Mouse (Mus musculus): ENCODE data around the gene Abhd10.

Abhd10 gene

GRCm38 (mm10) chr16:45724061-45724741 lies 18.6 kb downstream of the Abhd10 start, which contains the start of gene Tagln3:
Gene Tagln3, minus strand, starts transcription at chr16:45724608.
- DNase-seq, result no peak

- no peak for DNase-seq
Measured at GRCm38 (mm10) chr16:45723172-45723901, 19.4 kb downstream of the Abhd10 start.

DNA sequence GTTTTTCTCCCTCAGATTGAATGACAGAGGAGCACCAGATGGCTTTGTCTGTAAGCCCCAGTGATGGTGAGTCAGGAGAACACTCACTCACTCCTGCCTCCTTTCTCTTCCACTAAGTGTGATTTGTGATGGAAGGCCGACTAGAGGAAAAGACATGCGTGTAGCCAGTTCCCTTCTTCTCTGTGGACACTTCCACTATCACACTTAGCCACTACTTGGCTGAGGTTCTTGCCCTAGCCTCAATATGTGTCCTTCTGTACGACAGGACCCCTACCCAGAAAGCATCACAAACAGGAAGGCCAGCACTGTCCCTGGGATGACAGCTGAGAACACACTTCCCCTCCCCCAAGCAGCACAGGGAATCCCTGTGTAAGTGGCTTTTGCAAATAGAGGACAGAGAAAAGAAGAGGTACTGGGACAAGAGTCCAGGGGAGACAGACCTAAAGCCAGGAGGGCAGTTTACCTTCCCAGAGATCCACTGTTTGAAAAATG lies 20.2 kb downstream of the Abhd10 start:
- DNase-seq, result no peak

DNA sequence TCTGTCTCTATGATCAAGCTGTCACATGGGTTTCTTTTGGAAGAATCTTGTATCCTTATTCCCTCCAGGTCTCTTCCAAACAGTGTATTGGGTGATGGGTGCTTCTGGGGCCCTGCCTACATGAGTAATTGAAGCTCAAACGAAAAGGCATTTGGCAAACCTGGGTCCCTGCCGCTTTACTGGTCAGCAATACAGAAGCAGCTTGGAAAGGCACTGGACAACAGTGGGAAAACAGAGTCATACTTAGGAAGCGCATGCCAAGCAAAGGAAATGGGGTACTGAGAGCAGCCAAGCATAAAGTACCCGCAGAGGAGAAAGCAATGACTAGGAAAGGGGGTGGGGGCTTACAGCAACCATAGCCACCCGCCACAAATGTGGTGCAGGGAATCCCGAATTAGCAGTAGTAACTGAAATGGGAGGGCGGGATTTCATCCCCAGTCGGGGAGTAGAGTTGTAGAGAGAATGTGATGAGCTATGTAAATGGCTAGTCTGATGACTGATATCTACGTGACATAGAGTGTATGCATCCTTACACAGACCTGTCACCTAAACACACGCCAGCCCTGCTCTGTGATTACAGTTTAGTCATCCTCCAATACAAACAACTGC lies 22.6 kb downstream of the Abhd10 start:
- DNase-seq, result no peak

DNA sequence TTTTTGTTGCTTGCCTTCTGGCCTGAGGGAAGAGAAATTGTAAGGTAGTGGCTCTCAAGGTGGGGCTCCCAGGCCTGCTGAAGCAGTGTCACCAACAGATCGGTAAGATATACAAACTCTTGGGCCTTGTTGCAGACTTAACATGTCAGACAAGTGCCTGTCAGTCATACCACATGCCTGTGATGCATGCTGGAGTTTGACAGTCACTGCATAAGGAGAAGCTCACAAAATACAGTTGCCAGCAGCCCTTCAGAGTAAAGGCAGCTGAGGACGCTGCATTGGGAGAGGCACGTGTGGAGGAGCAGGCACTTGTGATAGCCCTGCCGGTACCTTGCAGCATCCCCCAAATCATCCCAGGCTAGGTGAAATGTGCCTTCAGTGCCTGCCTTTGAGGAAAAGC lies 24.5 kb downstream of the Abhd10 start:
- DNase-seq, result no peak

DNA sequence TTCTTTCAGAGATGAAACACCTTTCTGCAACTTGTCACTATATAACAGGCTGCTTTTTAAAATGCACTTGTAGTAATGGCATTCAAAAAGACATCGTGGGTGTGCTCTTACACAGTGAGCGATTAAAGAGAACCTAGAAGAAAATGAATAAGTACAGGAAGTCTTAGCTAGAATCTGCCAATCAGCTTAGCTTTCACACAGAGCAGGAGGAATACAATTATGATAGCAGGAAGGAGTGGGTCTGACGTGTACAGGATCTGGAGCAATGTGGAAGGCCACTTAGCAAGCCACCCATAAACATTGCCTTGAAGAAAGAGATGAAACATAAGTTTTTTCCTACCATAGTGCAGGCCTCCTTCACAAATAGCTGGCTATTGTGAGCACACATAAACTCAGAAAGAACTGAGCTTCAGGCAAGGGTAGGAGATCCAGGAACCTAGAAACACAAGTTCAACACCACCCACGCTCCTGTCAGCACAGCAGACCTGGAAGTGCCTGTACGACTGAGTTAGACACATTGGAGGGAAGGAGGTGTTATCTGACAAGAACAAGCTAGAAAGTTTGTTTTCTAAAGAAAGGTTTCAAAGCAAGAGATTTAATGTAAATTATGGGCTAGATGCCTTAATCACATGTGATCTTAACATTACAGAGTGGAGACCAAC lies 28.1 kb downstream of the Abhd10 start:
- DNase-seq, result no peak

GRCm38 (mm10) chr16:45713878-45714277 lies 28.9 kb downstream of the Abhd10 start:
- no peak for DNase-seq

DNA sequence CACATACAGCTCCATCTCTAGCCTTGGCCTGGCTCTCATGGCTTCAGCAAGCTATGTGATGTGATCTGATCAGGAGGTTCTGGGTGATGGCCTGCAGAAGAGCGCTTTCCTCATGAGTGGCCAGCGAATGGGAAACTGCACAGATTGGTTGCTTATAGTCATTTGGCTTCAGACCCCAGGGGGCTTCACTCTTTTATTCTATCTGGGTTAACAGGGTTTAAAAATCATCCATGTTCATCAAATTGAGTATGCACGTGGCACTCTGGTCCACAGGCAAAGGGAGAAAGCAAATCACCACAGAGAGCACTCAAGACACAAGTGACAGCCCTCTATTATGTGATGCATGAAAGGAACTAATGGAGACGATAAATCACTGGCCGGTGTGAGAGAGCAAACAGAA lies 29.5 kb downstream of the Abhd10 start:
- no peak for DNase-seq

- DNase-seq, result no peak
Measured at GRCm38 (mm10) chr16:45711263-45711662, 31.5 kb downstream of the Abhd10 start.

DNA sequence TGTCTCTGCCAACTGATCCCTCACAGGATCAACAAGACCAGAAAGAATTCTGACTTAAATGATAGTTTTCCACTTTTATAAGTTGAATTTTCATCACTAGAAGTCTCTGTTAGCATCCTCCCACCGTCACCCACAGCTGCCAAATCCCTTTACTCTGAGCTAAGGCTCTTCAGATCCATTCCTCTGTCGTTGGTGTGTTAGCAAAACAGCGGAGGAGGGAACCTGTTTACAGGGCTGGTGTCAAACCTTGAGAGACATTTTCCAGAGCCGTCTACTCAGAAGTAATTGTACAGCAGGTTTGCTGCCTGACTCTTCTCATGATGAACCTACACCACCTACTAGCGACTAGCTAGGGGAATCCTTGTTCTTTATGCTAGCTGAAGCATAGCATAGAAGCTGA lies 43.5 kb downstream of the Abhd10 start:
- DNase-seq, result no peak

GRCm38 (mm10) chr16:45697996-45698395 lies 44.8 kb downstream of the Abhd10 start:
- no peak for DNase-seq

GRCm38 (mm10) chr16:45695445-45696160 lies 47.2 kb downstream of the Abhd10 start:
- no peak for DNase-seq

GRCm38 (mm10) chr16:45693558-45693957 lies 49.2 kb downstream of the Abhd10 start, which contains the start of gene Tmprss7:
Gene Tmprss7, minus strand, starts transcription at chr16:45693658.
- no peak for DNase-seq

DNA sequence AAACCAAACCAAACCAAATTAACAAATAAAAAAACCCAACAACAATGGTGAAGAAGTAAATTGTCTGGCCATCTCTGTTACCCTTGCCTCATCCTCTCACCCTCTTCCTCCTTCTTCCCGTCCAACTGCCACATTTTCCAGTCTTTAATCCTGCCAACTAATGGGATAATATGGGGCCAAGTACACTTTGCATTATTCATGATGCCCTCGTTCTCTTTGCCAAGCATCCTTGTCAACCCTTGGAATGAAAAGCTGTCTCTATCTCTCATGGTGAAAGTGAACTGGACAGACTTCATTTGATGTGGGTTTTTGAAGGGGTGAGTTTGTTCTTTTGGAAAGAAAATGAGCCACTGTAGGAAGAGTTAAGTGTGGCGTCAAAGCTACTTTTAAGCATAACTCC lies 49.9 kb downstream of the Abhd10 start:
- no peak for DNase-seq

DNA sequence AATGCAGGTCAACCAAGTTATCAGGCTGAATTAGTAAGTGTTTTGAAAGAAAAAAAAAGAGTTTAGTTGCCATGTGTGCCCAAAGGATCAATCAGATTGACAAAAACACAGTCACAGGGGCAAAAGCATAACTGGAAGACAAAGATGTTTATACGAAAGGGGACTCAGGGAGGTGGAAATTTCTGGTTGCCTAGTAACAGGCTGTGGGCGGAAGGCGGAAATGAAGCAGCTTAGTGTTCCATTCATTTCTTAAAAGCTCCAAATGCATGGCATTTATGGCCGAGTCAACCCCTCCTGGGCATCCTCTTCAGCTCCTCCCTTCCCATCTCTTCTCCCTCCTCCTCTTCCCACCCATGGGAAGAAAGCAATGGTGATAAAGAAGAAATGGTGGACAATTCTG lies 52.6 kb downstream of the Abhd10 start:
- no peak for DNase-seq

GRCm38 (mm10) chr16:45686833-45687232 lies 55.9 kb downstream of the Abhd10 start:
- no peak for DNase-seq

DNA sequence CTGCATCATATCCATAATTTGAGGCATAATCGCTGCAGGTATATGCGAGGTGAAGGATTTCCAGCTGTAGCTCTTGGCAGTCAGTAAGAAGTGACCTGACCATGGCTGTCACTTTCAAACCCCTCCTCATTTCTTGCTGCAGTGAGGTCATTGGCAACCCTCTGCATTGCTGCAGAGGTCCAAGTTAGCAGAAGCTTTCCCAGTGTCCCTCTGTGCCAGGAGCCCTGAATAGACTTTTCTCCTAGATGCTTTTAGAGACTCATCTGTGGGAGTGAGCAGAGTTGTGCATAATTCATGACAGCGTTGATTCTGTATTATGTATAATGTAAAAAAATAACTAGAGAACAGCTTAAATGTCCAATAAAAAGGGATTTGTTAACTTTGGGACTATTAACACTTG lies 57.5 kb downstream of the Abhd10 start:
- no peak for DNase-seq

GRCm38 (mm10) chr16:45684815-45685214 lies 57.9 kb downstream of the Abhd10 start:
- no peak for DNase-seq

Measured in thymus, adult 18-20 months (tissue).